Mouse (Mus musculus): ENCODE data around the gene Zdhhc1.
A peak's percentile ranks its signal among the peaks of the same experiment; 100 is the strongest.

Zdhhc1 gene

GRCm38 (mm10) chr8:105455218-105455617, 41.5 kb downstream of the Zdhhc1 start:
- DNase-seq (ENCODE audit: low read depth) = no peak

DNA sequence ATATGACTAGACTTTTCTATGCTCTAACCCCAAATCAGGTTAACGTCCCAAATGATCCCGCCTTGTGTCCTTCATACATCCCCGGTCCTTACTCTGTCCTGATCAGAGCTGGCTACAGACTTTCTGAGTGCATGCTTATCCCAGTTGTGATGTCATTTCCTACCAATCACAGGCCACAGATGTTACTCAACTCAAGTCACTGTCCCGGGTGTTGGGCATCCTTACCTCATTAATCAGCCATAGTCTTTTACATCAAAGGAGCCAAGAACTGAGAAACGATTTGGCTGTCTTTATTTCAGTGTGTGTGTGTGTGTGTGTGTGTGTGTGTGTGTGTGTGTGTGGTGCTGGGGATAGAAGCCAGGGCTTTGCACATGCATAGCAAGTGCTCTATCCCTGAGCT, 42.6 kb downstream of the Zdhhc1 start:
- DNase-seq (ENCODE audit: low read depth) = no peak

- DNase-seq (ENCODE audit: low read depth) = peak; percentile 36
Observed at GRCm38 (mm10) chr8:105453296-105453695, 43.4 kb downstream of the Zdhhc1 start.

- DNase-seq (ENCODE audit: low read depth) = no peak
Observed at GRCm38 (mm10) chr8:105451903-105452603, 44.6 kb downstream of the Zdhhc1 start.

DNA sequence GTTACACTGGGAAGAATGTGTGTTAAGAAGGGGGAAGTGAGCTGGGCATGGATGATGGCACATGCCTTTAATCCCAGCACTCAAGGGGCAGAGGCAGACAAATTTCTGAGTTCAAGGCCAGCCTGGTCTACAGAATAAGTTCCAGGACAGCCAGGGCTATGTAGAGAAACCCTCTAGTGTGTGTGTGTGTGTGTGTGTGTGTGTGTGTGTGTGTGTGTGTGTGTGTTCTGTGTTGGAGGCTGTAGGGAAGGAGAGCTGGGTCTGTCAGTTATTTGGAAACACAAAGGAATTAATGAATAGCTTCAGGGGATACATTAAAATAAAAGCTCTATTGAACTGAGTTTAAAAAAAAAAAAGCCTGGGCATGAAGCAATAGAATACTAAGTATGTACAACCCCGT, 45.7 kb downstream of the Zdhhc1 start:
- no peak for DNase-seq (ENCODE audit: low read depth)

- DNase-seq (ENCODE audit: low read depth) = no peak
Observed at GRCm38 (mm10) chr8:105448596-105448995, 48.1 kb downstream of the Zdhhc1 start.

GRCm38 (mm10) chr8:105448188-105448587, 48.5 kb downstream of the Zdhhc1 start:
- DNase-seq (ENCODE audit: low read depth) = no peak

GRCm38 (mm10) chr8:105446127-105446552, 50.6 kb downstream of the Zdhhc1 start:
- peak; percentile 34 for DNase-seq (ENCODE audit: low read depth)

DNA sequence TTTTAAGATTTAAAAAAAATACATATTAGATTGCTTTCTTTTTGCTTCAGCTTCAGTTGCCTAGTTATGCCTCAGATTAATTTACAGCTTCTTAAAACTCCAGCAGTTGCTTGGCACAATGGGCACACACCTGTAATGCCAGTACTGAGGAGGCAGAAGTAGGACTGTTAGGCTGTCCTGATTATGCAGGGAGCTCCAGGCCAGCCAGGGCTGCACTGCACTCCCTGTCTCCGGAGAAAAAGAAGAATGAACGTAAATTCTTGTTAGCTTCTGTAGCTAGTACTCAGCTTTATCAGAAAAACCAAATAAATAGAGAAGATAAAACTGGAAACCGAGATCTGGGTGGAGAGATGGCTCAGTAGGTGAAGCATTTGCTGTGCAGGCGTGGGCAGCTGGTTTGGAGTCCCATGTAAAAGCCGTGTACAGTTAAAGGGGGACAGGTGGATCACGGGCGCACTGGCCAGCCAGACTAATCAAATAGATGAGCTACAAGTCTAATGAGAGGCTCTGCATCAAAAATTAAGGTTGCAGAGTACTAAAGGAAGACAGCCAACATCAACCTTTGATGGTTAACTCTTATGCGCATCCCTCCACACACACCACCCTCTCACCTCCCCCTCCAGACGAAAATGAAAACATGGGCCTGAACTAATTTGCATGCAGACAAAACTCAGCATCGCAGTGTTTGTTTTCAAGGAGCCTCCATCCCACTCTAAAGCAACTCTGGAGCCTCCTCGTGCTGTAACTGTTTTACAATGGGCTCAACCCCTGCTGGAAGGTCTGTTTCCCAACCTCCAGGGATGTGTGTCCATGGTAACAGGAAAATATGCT, 51.2 kb downstream of the Zdhhc1 start:
- peak; percentile 30 for DNase-seq (ENCODE audit: low read depth)

DNA sequence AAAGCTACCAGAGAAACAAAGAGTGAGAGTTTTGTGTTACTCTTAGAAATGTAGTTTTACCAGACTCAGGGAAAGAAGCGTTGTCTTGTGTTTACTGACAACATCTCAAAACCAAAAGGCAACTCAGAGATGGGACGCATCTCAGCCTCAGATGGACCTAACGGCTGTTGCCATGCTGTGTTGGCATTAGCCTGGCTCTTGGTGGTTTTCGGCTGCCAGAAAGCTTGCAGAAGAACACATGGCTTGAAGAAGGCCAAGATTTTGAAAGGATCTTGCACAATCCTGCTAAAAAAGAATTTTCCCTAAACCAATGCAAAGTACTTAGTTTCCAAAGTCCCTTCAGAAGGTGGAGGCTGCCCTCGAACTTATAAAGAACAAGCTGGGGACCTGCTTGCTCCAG, 54.0 kb downstream of the Zdhhc1 start:
- DNase-seq (ENCODE audit: low read depth) = peak; percentile 36

- peak; percentile 46 for DNase-seq (ENCODE audit: low read depth)
Observed at GRCm38 (mm10) chr8:105441433-105441832, 55.3 kb downstream of the Zdhhc1 start.

DNA sequence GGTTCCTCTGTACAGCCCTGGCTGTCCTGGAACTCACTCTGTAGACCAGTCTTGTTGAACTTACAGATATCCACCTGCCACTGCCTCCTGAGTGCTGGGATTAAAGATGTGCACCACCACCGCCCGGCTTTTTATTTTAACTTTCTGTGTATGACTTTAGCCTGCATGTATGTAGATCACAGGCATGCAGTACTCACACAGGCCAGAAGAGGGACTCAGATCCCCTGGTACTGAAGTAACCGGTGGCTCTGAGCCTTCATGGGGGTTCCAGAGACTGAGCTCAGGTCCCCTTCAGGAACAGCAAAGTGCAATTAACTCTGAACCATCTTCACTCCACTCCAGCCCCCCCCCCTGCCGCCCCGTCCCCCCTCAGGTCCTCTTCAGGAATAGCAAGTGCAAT, 57.8 kb downstream of the Zdhhc1 start:
- peak; percentile 55 for DNase-seq (ENCODE audit: low read depth)

DNA sequence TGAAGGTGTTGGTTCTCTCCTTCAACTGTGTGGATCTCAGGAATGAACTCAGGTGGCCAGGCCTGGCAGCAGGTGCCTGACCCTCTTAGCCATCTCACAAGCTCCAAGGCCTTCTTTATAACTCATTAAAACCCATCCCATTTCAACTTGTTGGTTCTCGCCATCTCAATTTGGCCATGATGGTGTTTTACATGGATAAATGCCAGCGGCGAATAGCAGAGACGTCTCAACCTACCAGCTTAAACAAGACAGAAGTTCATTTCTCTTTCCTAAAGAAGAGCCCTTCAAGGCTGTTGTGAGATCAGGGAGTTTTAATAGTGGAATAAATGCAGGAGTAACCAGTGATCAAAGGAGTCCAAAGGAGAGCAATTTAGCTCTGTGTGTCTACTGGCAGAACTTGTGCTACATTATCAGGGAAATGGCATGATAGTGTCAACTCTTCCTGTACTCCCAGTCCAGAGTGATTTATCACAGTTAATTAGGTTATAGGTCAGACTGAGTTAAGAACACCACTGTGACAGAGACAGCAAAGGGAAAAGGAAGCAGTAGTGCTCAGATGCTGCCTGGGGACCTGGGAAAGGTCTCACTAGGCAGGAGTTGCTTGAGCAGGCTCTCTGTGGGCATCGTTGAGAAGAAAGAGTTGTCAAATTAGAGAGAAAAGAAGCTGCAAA, 59.5 kb downstream of the Zdhhc1 start:
- DNase-seq (ENCODE audit: low read depth) = no peak

DNA sequence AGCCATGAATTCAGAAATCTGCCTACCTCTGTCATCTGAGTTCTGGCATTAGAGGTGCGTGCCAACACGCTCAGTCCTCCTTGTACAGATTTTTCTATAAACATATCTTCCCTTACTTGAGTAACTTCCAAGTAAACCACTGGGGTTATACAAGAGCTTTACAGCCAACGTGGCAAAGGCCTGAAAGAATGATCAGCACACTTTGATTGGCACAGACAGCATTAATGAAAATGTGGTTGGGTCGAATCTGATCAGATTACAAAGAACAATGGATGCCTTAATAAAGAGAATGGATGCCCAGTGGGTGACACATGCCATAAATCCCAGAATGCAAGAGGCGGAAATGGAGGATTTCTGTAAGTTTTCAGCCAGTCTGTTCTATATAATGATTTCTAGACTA, 60.5 kb downstream of the Zdhhc1 start:
- DNase-seq (ENCODE audit: low read depth) = no peak

DNA sequence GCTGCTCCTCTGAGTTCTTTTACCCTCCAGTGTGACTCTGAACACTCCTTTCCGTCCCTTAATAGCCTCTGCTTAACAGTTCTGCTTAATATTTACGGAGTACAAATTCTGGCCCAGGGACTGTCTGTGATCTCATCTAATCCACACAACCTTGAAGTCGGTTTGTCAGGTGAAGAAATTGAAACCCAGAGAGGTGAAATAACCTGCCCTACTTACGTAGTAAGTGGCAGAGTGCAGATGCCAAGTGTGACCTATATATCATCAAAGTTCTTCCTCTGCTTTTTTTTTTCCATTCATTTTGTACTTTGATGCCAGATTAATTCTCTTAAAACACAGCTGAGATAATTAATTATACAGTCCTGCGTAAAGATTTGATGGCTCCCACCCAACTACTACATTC, 62.6 kb downstream of the Zdhhc1 start:
- DNase-seq (ENCODE audit: low read depth) = no peak

- DNase-seq (ENCODE audit: low read depth) = no peak
Observed at GRCm38 (mm10) chr8:105433511-105433910, 63.2 kb downstream of the Zdhhc1 start.

GRCm38 (mm10) chr8:105433021-105433420, 63.7 kb downstream of the Zdhhc1 start:
- DNase-seq (ENCODE audit: low read depth) = no peak

GRCm38 (mm10) chr8:105431743-105432515, 64.8 kb downstream of the Zdhhc1 start:
- no peak for DNase-seq (ENCODE audit: low read depth)

GRCm38 (mm10) chr8:105426878-105427277, 69.8 kb downstream of the Zdhhc1 start:
- DNase-seq (ENCODE audit: low read depth) = no peak

All from NIH3T3 (cell line).